Mouse (Mus musculus): ENCODE data around the gene Fam24a.
A peak's percentile ranks its signal among the peaks of the same experiment; 100 is the strongest.

Fam24a gene

DNA sequence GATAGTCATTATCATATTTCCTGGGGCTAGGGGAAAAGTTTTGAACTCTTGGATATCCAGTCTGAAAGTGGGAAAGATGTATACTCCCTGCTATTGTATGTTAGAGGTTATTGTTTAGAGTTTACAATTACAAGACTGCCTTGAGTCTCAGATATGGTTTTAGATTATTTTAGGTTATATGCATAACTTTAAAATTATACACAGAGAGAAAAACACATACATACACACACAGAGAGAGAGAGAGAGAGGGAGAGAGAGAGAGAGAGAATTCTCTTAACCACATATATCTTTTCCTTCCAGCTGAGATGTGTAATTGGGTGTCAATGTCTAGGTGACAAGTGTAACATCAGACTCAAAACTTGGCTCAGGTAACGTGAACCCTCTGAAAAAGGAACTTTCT is at the start of gene Fam24a:
Gene Fam24a, plus strand, starts transcription at position 301 of the 400 bp plus-strand sequence.
- no peak for DNase-seq (ENCODE audit: low read depth, low spot score)

DNA sequence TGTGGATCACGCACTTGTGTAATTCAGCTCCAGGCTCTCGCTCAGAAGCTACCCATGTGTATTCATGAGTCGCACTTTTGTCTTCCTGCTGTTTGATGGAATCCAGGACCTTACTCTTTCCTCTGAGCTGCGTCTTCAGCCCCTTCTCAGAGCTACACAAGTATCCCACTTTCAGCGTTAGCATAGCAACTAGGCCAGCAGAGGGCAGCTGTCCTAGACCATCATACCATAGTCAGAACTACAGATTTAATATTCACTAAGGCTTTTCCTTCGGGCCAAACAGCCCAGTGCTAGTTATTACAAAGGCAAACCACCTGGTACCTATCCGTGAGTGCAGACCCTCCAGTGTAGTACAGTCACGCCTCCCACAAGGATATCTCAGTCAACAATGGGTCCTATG is 36.5 kb upstream of the Fam24a start:
- DNase-seq (ENCODE audit: low read depth, low spot score): no peak

- no peak for DNase-seq (ENCODE audit: low read depth, low spot score)
These were observed 30.3 kb upstream of the Fam24a start for GRCm38 (mm10) chr7:131303340-131303739.

DNA sequence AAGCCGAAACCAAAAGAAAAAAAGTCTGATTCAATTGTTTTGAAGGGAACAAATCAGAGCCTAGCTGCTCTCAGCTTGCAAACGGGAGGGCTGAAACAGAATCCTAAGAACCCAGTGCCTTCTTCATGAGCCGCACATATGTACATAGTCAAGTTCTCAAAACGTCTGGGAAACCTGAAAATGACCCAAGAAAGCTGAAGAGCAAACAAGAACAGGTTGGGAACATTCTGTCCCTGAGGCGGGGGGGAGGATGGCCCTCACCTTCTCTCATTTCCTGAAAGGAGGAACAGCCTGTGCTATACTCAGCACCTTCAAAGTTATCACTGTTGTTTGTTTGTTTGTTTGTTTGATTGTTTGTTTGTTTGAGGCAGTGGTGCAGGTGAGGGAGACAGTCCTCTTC is 26.9 kb upstream of the Fam24a start:
- DNase-seq (ENCODE audit: low read depth, low spot score): no peak

- no peak for DNase-seq (ENCODE audit: low read depth, low spot score)
These were observed 19.2 kb upstream of the Fam24a start for GRCm38 (mm10) chr7:131314493-131314892.

DNA sequence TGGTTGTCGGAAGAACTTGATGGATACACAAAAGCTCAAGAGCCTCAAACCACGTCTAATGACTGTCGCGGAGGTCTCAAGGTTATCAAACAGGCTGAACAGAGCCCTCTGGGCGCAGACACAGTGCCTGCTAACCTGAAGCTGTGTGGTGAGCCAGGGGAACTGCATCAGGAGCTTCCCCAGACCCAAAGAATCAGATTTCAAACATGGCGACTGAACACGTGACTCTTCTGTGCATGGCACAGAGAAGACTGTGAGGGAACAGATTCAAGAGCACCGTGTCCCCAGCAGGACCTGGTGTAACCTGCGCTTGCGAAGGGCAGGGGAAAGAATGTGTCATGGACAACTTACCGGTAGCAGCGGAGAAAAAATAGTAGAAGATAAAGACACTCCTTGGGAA is 16.1 kb upstream of the Fam24a start:
- no peak for DNase-seq (ENCODE audit: low read depth, low spot score)

DNA sequence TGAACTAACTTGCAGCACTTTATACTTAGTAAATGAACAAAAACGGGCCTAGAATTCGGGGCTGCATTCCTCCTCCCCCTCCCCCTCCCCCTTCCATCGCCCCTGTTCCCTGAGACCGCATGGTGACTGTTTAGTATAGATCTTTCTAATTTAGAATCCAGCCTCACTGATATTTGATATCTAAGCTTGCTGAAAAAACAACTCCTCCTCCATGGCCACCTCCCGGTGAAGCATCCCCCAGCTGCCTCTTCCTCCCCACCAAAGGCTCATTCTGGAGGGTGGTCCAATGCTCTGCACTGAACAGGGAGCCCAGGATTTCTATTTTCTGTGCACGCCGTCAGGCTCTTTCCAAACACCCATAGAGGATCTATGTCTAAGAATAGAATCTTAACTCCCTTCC is 15.3 kb upstream of the Fam24a start:
- no peak for DNase-seq (ENCODE audit: low read depth, low spot score)

- no peak for DNase-seq (ENCODE audit: low read depth, low spot score)
These were observed 11.5 kb upstream of the Fam24a start, which contains the start of gene Cuzd1 for GRCm38 (mm10) chr7:131322192-131322591. TSS of gene Cuzd1 (minus strand) at chr7:131322292.

- DNase-seq (ENCODE audit: low read depth, low spot score): no peak
These were observed 6.6 kb upstream of the Fam24a start for GRCm38 (mm10) chr7:131327054-131327453.

- DNase-seq (ENCODE audit: low read depth, low spot score): no peak
These were observed 4.2 kb upstream of the Fam24a start, which contains the start of gene Fam24b for GRCm38 (mm10) chr7:131329416-131329815. TSS of gene Fam24b (minus strand) at chr7:131329516.

GRCm38 (mm10) chr7:131331688-131332087 is 2.0 kb upstream of the Fam24a start:
- no peak for DNase-seq (ENCODE audit: low read depth, low spot score)

- no peak for DNase-seq (ENCODE audit: low read depth, low spot score)
These were observed 3.9 kb downstream of the Fam24a start for GRCm38 (mm10) chr7:131337502-131338068.

DNA sequence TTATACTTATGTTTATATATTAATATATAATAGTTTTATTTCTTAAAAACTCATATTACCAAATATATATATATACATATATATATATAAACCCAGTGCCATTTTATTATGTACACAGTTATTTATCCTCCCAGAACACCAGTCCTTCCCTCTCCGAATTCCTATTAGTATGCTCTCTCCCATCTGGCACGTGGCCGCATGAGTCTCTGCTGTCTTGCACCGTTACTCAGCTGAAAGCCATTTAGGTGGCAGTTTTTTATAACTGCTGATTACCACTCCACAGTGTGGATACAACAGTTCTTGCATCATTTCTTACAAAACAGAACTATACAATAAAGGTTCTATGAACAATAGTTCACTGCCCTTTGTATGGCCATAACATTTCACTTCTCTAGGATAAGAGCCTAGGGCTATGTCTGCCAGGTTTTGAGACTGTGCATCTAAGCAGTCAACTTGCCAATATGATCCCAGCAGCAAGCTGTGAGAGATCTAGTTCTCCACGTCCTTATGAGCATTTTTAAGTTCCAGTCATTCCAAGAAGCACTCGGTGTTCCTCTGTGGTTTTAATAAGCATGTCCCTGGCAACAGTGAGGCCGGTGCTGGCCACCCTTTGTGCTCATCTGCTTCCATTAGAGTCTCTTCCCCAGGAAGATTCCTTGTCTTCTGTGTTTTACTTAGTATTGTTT is 12.3 kb downstream of the Fam24a start:
- no peak for DNase-seq (ENCODE audit: low read depth, low spot score)

DNA sequence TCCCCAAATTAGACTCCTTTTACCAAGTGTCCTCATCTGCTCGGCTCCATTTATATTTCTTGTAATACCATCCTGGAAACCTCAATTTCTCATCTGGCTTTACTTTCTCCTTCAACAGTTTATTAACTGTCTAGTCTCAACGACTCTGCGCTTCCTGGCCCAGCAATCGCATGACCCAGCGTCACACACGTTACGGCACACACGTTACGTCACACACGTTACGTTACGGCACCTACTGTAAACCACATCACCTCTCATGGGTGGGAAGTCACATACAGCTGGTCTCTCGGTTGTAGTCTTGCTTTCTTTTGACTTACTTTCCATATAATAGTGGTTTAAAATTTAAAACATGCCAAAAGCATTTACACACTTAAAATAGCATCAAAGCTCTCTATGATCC is 22.4 kb downstream of the Fam24a start:
- no peak for DNase-seq (ENCODE audit: low read depth, low spot score)

GRCm38 (mm10) chr7:131362269-131362614 is 28.6 kb downstream of the Fam24a start:
- no peak for DNase-seq (ENCODE audit: low read depth, low spot score)

DNA sequence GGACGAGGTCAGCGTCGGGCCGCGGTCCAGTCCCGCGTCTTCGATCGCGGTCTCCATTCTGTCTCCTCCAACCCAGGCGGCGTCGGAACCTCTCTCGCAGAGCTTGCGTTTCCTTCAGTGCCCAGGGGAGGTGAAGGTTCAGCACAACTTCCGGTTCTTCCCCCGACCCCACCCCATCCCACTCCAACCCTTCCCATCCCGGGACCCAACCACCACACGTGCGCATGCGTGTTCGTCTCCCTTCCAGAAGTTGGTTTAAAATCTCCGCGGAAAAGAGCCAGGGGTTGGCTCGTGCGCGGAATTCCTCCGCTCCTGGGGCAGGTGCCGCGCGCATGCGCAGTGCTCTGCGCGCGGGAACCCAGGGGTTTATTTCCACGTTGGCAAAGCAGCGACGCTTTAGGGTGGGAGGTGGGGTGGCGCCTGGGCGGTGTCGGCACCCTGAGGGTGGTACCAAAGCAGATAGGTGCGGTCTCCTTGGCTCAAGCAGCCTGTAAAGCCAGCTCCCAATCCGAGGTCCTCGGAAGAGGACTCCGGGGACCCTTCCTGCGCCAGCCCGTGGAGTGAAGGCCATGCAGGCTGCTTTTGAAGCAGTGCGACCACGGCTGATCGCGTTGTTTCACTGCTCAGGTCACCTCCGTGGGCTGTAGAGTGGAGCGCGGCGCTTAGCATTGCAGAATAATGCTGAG is 29.1 kb downstream of the Fam24a start, which contains the start of gene 2310057M21Rik:
Gene 2310057M21Rik, minus strand, starts transcription at position 145 of the 686 bp plus-strand sequence.
- DNase-seq (ENCODE audit: low read depth, low spot score): peak; percentile 96

DNA sequence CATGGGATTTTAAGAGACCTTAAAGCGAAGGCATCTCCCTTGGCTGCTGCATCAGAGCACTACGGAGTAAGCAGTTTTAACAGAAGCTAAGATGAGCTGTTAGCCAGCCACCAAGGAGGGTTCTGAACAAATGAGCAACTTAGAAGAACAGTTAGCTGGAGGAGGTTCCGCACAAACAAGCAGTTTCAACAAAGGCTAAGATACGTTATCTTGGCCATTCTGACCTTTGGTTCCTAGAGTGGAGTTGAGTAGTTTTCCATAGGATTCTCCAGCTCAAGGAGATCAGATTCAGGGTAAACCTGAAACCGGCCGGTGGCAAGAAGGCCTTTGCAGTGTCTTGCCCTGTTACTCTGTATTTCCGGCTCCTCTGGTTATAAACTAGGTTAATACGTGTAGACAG is 30.5 kb downstream of the Fam24a start:
- DNase-seq (ENCODE audit: low read depth, low spot score): no peak

DNA sequence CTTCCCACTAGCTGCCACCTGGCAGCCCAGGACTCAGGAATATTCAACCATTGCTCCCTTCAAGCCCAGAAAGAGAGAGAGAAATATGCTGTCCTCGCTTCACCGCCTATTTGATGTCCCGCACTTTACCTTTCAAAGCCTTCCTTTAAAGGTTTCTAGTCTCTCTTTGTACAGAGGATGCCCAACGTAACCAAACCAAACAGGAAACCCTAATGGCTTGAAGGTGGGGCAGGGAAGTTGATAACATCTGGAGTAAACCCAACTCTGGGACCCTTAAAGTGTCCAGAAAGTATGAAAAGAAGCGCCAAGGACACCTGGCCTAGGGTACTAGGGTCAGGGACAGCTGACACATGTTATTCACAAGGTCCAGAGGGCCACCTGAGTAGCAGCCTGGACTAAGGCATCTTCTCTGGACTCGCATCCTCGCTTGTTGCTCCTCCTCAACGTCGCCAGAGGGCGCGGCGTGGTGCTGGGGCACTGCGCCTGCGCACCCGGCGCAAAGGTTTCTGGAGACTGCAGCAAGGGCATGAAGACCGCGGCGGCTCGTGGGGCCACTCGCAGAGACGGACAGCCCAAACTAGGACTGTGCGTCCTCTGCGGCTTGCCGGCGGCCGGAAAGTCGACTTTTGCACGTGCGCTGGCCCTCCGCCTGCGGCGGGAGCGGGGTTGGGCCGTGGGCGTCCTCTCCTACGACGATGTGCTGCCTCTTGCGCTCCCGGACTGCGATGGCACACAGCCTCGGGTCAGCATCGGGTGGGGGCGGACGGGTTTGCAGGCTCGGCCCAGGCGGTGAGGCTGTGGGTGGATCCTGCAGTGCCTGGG is 37.2 kb downstream of the Fam24a start, which contains the start of gene Pstk:
Gene Pstk, plus strand, starts transcription at position 494 of the 822 bp plus-strand sequence.
- DNase-seq (ENCODE audit: low read depth, low spot score): peak; percentile 58

GRCm38 (mm10) chr7:131371470-131371860 is 37.8 kb downstream of the Fam24a start:
- no peak for DNase-seq (ENCODE audit: low read depth, low spot score)

DNA sequence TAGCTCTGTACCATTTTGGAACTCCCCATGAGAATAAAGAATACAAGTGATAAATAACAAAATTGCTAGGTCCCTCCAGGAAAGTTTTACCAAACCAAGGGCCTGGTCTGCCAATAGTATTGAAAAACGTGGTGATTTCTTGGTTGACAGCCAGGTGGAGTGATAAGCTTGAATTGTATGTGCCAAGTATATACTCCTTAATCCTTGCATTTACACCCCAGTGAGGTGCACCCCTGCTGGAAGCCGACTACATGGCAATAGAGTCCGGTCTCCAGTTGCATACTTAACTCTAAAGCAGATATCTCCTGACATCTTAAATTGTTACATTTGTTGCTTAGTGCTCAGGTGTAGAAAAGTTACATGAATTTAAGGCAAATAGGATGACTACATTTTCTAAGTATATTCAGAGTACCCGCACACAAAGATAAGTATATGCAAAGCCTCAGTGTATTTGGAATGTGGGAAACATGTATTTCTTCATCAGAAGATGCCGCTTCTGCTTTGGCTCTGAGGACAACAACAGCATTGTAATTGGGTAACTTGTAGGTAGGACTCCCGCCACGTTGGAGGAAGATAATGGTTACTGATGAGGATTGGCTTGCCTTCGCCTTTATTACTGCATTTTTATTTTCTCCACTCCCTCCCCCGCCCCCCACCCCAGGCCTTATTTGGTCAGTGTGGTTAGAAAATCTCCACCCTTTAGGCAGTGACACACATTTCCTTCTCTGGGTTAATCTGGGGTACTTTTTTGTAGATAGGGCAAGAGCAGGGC is 38.4 kb downstream of the Fam24a start:
- no peak for DNase-seq (ENCODE audit: low read depth, low spot score)
